Mouse (Mus musculus): ENCODE measurements at regions not wholly inside any gene's neighbourhood (a gene's known extent, or its start where the extent isn't known, plus 50 kb on each side); places are given as distances from the start of the nearest gene placed in this dataset.

DNA sequence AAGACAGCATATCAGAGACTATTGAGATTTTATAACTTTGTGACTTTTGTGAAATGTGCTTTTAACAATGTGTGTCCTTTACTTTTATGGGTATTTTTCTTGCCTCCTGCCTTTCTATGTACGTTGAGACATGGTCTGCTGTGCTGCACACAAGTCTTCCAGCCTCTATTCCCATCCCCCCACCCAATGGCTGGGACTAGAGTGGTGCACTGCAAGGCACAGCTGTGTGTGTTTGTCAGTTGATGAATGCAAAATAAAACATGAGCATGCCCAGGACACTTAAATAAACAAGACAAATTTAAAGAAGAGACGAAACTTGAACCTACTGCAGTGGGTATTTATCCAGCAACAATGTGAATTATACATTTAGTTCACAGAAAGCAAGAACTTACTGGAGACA, 62.8 kb upstream of the Dph5 start:
- TF ChIP-seq POLR2A (IDR thresholded peaks at IDR 0.05; ENCODE audit: control insufficient read depth, low read depth, low read length) (no peak), CTCF (IDR thresholded peaks at IDR 0.05; ENCODE audit: control insufficient read depth, insufficient read depth, insufficient replicate concordance, low read depth, low read length) (no peak)
